Mouse (Mus musculus) monocyte, adult 2 months (primary cell): ENCODE results near the gene Slc15a1.
"Not testable (repeated sequence)": the region's sequence is repeated elsewhere in the genome, so short reads cannot be mapped to it uniquely, and the experiment has no call there.

Experiments used
- DNase-seq, 2 experiments: peaks; one replicate each; pipeline ENCODE4 v3.0.0; 2022; ENCODE audit warnings: low spot score in 2 of 2, low read depth in 1 of 2

Gene Slc15a1

GRCm38 (mm10) chr14:121413726-121414125, 91.3 kb downstream of the Slc15a1 start:
- not testable (repeated sequence) for DNase-seq
